Comparison of ENCODE assay signal across 13 mouse cellular contexts in genomic region chr14:121951399-121952045, GRCm38 (mm10). TPM values are rescaled to one million over a fixed set of nuclear protein-coding genes. Genes with fewer than 3 reads are reported as not detected.
DNase-seq lines count a peak whose midpoint lies in the region; ATAC-seq lines count a peak whose summit lies in the region.
"Had no signal": no experiment of that assay in that cellular context is flagged by ENCODE, and none has a peak within 500 bp of the region (broad histone marks: within the 10 kb centered on the region; RNA-seq: fewer than 3 reads in every experiment).

No protein-coding gene starts in this region.

- WGBS in intestine, embryonic 15.5 days = 64% methylated on average over 2 of the region's 2 CpGs

- no peaks in the 10 kb centered on the region for H3K9me3 ChIP-seq in intestine, embryonic 15.5 days
- H3K9me3 ChIP-seq: embryonic facial prominence, embryonic 13.5 days had no signal

- peak; percentile 62 for DNase-seq in CD4-positive helper T cell, adult 2 months (ENCODE audit: low read depth, low spot score)
- peak; percentile 7 for DNase-seq in MEL-GATA-1-ER (ENCODE audit: extremely low read depth, low read depth)
- DNase-seq in urinary bladder, postnatal 36 days (ENCODE audit: low spot score in 2 of 2) = no peak
- no peak for DNase-seq in layer of hippocampus, postnatal 14 days (ENCODE audit: low spot score in 2 of 2)
- DNase-seq in ovary, postnatal 10 days (ENCODE audit: low spot score) = no peak
- DNase-seq: cerebellum, postnatal 14 days; forebrain, postnatal 0 days; gastrocnemius, postnatal 25 days; kidney, adult 18-20 months; lung, postnatal 36 days had no signal

- ATAC-seq in intestine, embryonic 15.5 days = peak; percentile 75; the same call in 1 of the 2 replicates
- peak; percentile 67 for ATAC-seq in megakaryocyte progenitor cell, adult 5-6 weeks (replicated peaks; ENCODE audit: poor library complexity)
- ATAC-seq: forebrain, postnatal 0 days had no signal

- H3K27me3 ChIP-seq in intestine, embryonic 15.5 days (replicated peaks) = no peaks in the 10 kb centered on the region
- H3K27me3 ChIP-seq: embryonic facial prominence, embryonic 13.5 days had no signal

- no peak overlapping the region for H3K27ac ChIP-seq in intestine, embryonic 15.5 days
- H3K27ac ChIP-seq: embryonic facial prominence, embryonic 13.5 days had no signal

- H3K4me2 ChIP-seq in intestine, embryonic 15.5 days (replicated peaks) = no peak overlapping the region
- H3K4me2 ChIP-seq: embryonic facial prominence, embryonic 13.5 days had no signal

- H3K4me3 ChIP-seq in intestine, embryonic 15.5 days (replicated peaks) = no peak overlapping the region
- H3K4me3 ChIP-seq: embryonic facial prominence, embryonic 13.5 days had no signal

- H3K4me1 ChIP-seq in intestine, embryonic 15.5 days (replicated peaks) = 0 out of 2 replicates have a peak, but pooled peaks cover 3% of the 10 kb centered on the region

- no peak overlapping the region for H3K9ac ChIP-seq in intestine, embryonic 15.5 days
- H3K9ac ChIP-seq: embryonic facial prominence, embryonic 13.5 days; forebrain, postnatal 0 days had no signal

- H3K36me3 ChIP-seq in intestine, embryonic 15.5 days = no peaks in the 10 kb centered on the region
- H3K36me3 ChIP-seq: embryonic facial prominence, embryonic 13.5 days had no signal

RNA-seq across cellular contexts. Expression of gene Gpr183, which starts 13.5 kb away (rescaled TPM):
- 3.7 TPM in 2 replicates for polyA plus RNA-seq in intestine, embryonic 15.5 days (2015; fragmentation: Nextera tagmentation; extraction: Ambion mirVana)
- total RNA-seq in megakaryocyte progenitor cell, adult 5-6 weeks (2015) = 4.0 and 7.1 TPM in 2 replicates
- total RNA-seq in megakaryocyte progenitor cell, adult 5-6 weeks (2017) = 2.2 and 3.5 TPM in 2 replicates
- under 1 TPM; 0.76 to 0.88 TPM for total RNA-seq in layer of hippocampus, postnatal 14 days (2021)

RNA-seq across cellular contexts. Expression of gene Gpr18, which starts 35.9 kb away (rescaled TPM):
- polyA plus RNA-seq in intestine, embryonic 15.5 days (2015; fragmentation: Nextera tagmentation; extraction: Ambion mirVana) = 0.29 and 0.34 TPM in 2 replicates
- 0.68 and 2.1 TPM in 2 replicates for total RNA-seq in megakaryocyte progenitor cell, adult 5-6 weeks (2015)
- total RNA-seq in megakaryocyte progenitor cell, adult 5-6 weeks (2017) = 0.34 and 1.9 TPM in 2 replicates
- total RNA-seq in layer of hippocampus, postnatal 14 days (2021) = not detected
- total RNA-seq: forebrain, postnatal 0 days; gastrocnemius, postnatal 25 days had no signal
- polyA plus RNA-seq: forebrain, postnatal 0 days had no signal

Comparison
In these comparisons a context has a peak if more than half of its experiments do, and no peak if none do; other contexts are left out.
1. DNase-seq: peak in CD4-positive helper T cell, adult 2 months (single experiment) and MEL-GATA-1-ER (single experiment); none in urinary bladder, postnatal 36 days (0 of 2), layer of hippocampus, postnatal 14 days (0 of 2) and ovary, postnatal 10 days (single experiment).